Comparison of ENCODE assay signal across 9 mouse cellular contexts in the genomic region with DNA sequence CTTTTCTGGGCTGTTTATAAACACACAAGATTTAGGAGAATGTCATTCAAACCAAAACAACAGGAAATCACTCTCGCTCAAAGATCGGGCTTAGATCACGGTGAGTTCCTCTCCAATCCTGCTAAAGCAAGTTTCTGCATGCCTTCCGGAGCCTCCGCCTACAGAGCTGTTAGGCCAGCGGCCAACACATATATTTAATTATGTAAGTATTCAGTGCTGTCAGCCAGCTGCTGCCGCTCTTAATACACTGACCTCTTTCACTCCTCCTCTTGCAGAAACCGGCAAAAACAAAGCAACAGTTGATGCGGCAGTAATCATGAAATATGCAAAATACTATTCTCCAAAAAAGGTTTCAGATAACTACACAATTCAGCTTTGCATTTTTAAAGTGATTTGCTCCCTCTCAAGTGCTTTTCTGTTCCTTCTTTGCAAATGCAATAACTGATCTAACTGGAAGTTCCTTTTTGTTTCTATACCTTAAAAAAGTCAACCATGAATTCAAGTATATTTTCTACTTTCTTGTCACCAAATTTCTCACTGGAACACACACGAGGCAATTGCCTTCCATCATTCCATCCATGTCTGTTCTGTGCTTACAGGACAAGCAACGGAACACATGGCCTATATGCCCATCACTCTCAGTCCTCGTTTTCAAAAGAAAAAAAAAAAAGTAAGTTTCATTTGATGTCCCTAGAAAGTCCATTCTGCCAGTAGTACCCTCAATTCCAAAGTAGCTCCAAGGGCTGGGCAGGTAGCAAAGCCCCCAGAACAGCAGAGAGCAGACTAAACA.
DNase-seq lines count a peak whose midpoint lies in the region; ATAC-seq lines count a peak whose summit lies in the region.
"Had no signal": no experiment of that assay in that cellular context is flagged by ENCODE, and none has a peak within 500 bp of the region (broad histone marks: within the 10 kb centered on the region; RNA-seq: fewer than 3 reads in every experiment).

No protein-coding gene starts in this region.

- H3K9me3 ChIP-seq in embryonic facial prominence, embryonic 13.5 days: no peaks in the 10 kb centered on the region
- H3K9me3 ChIP-seq in hindbrain, embryonic 11.5 days (ENCODE audit: control insufficient read depth, low read length): no peaks in the 10 kb centered on the region
- no peaks in the 10 kb centered on the region for H3K9me3 ChIP-seq in stomach, embryonic 16.5 days (replicated peaks; ENCODE audit: control insufficient read depth, low read length)

- H3K4me3 ChIP-seq in embryonic facial prominence, embryonic 13.5 days: no peak overlapping the region
- H3K4me3 ChIP-seq in hindbrain, embryonic 11.5 days (ENCODE audit: low read depth, low read length): no peak overlapping the region
- no peak overlapping the region for H3K4me3 ChIP-seq in stomach, embryonic 16.5 days (replicated peaks; ENCODE audit: low read length)
- H3K4me3 ChIP-seq: erythroblast, embryonic 14.5 days had no signal

- WGBS in embryonic facial prominence, embryonic 13.5 days: 12% methylated on average over 12 of the region's 12 CpGs
- 26% methylated on average over 12 of the region's 12 CpGs for WGBS in hindbrain, embryonic 11.5 days
- WGBS in stomach, embryonic 16.5 days: 15% methylated on average over 12 of the region's 12 CpGs

- no peak overlapping the region for H3K9ac ChIP-seq in embryonic facial prominence, embryonic 13.5 days
- H3K9ac ChIP-seq in hindbrain, embryonic 11.5 days (ENCODE audit: low read depth, low read length): no peak overlapping the region
- H3K9ac ChIP-seq in stomach, embryonic 16.5 days (ENCODE audit: low read length): no peak overlapping the region

- peak; percentile 60 for DNase-seq in embryo, embryonic 10 days (ENCODE audit: low spot score)
- no peak for DNase-seq in embryo, embryonic 9.5 days (ENCODE audit: extremely low spot score)
- DNase-seq in CD4-positive helper T cell, adult 2 months (ENCODE audit: low read depth, low spot score): peak; percentile 38
- DNase-seq in hindbrain, embryonic 11.5 days (ENCODE audit: low spot score): peak; percentile 55
- DNase-seq in layer of hippocampus, adult 9-11 months: peak; percentile 41

- ATAC-seq in embryonic facial prominence, embryonic 13.5 days (ENCODE audit: insufficient number of reproducible peaks, insufficient read depth, low FRiP score, low TSS enrichment, low read depth): no peak
- ATAC-seq in hindbrain, embryonic 11.5 days (ENCODE audit: low FRiP score): peak; percentile 88
- peak; percentile 54 for ATAC-seq in megakaryocyte progenitor cell, adult 5-6 weeks (replicated peaks; ENCODE audit: poor library complexity)
- ATAC-seq in stomach, embryonic 16.5 days (ENCODE audit: insufficient read depth, low FRiP score): peak; percentile 82; the same call in 1 of the 2 replicates

- H3K4me1 ChIP-seq in embryonic facial prominence, embryonic 13.5 days: peaks cover 40% of the 10 kb centered on the region
- 0 out of 2 replicates have a peak, but pooled peaks cover 2% of the 10 kb centered on the region for H3K4me1 ChIP-seq in hindbrain, embryonic 11.5 days (replicated peaks; ENCODE audit: control insufficient read depth, insufficient read depth, low read length)
- H3K4me1 ChIP-seq in stomach, embryonic 16.5 days (ENCODE audit: control insufficient read depth, insufficient read depth, low read length): peaks cover 34% of the 10 kb centered on the region

- H3K36me3 ChIP-seq in embryonic facial prominence, embryonic 13.5 days: no peaks in the 10 kb centered on the region
- H3K36me3 ChIP-seq in hindbrain, embryonic 11.5 days (ENCODE audit: control insufficient read depth, insufficient read depth, low read length): no peaks in the 10 kb centered on the region
- H3K36me3 ChIP-seq in stomach, embryonic 16.5 days (ENCODE audit: control insufficient read depth, insufficient read depth, low read length): no peaks in the 10 kb centered on the region

- peak overlapping the region; percentile 68 for H3K27ac ChIP-seq in embryonic facial prominence, embryonic 13.5 days
- 0 out of 2 replicates have a peak overlapping the region, but pooled peaks have one; percentile 2 for H3K27ac ChIP-seq in hindbrain, embryonic 11.5 days (ENCODE audit: low read depth, low read length)
- H3K27ac ChIP-seq in stomach, embryonic 16.5 days (ENCODE audit: low read length): peak overlapping the region; percentile 52

- peak overlapping the region; percentile 43 for H3K4me2 ChIP-seq in embryonic facial prominence, embryonic 13.5 days
- no peak overlapping the region; the same call in 1 of the 2 replicates for H3K4me2 ChIP-seq in hindbrain, embryonic 11.5 days (replicated peaks; ENCODE audit: low read depth, low read length)
- peak overlapping the region; percentile 3 for H3K4me2 ChIP-seq in stomach, embryonic 16.5 days (ENCODE audit: low read depth, low read length)

- H3K27me3 ChIP-seq in embryonic facial prominence, embryonic 13.5 days: no peaks in the 10 kb centered on the region
- H3K27me3 ChIP-seq in hindbrain, embryonic 11.5 days (ENCODE audit: control insufficient read depth, insufficient read depth, low read length): no peaks in the 10 kb centered on the region
- H3K27me3 ChIP-seq in stomach, embryonic 16.5 days (ENCODE audit: control insufficient read depth, insufficient read depth, low read length): no peaks in the 10 kb centered on the region

Comparison
In these comparisons a context has a peak if more than half of its experiments do, and no peak if none do; other contexts are left out.
1. H3K27ac ChIP-seq: peak in every context shown above with its lines; median percentile 68 in embryonic facial prominence, embryonic 13.5 days; 52 in stomach, embryonic 16.5 days; 2 in hindbrain, embryonic 11.5 days.